Mouse (Mus musculus): ENCODE results near the gene Hoxd1. TPM values are rescaled to one million over a fixed set of nuclear protein-coding genes. Genes with fewer than 3 reads are reported as not detected.

Hoxd1 gene
- total RNA-seq, 1 experiment: 0.36 TPM

DNA sequence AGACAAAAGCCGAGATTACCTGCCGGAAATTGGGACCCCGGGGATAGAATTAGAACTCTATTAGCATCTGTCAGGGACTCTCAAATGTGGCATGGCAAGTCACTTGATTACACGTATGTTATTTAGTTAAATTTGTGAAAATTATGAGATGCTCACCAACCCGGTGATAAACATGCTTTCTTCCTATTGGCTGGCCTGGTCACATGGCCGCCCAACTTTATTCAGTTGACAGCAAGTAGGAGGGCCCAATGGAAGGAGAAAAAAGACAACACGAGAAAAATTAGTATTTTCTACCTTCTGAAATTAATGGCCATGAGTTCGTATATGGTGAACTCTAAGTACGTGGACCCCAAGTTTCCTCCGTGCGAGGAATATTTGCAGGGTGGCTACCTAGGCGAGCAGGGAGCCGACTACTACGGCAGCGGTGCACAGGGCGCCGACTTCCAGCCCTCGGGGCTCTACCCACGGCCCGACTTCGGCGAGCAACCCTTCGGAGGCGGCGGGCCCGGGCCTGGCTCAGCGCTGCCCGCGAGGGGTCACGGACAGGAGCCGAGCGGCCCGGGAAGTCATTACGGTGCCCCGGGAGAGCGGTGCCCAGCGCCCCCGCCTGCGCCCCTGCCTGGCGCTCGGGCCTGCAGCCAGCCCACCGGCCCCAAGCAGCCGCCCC is 35.7 kb upstream of the Hoxd1 start:
- H3K9ac ChIP-seq (ENCODE audit: insufficient read depth, low read depth, low read length, poor library complexity, severe bottlenecking): no peak overlapping the region
- in situ Hi-C loops (cut with MboI; ENCODE audit: low sequenced_read_pairs in 2 of 2, unreplicated experiment in 2 of 2): no loop called here
- no peaks in the 10 kb centered on the region for H3K36me3 ChIP-seq (ENCODE audit: control insufficient read depth, insufficient read depth, low read length, poor library complexity, severe bottlenecking)
- no peak for DNase-seq (ENCODE audit: low read depth, low spot score)
- no peak for TF ChIP-seq CHD2 (IDR thresholded peaks at IDR 0.05; ENCODE audit: low read depth, low read length)
- no peak for TF ChIP-seq MAFK (IDR thresholded peaks at IDR 0.05; ENCODE audit: insufficient read depth, low read depth, low read length)
- no peak for TF ChIP-seq ZC3H11A (IDR thresholded peaks at IDR 0.05; ENCODE audit: borderline replicate concordance, low read depth, low read length)
- no peak for TF ChIP-seq ZNF384 (IDR thresholded peaks at IDR 0.05; ENCODE audit: low read depth, low read length)
- TF ChIP-seq HCFC1 (IDR thresholded peaks at IDR 0.05; ENCODE audit: borderline replicate concordance, insufficient read depth, low read length): no peak
- H3K4me3 ChIP-seq (ENCODE audit: insufficient read depth in 1 of 2, low read depth in 1 of 2, low read length in 2 of 2, poor library complexity in 1 of 2, severe bottlenecking in 1 of 2): peak overlapping the region; percentile 42 to 60
- no peak overlapping the region for H3K27ac ChIP-seq (ENCODE audit: insufficient read depth, low read depth, low read length, poor library complexity, severe bottlenecking)
- no peaks in the 10 kb centered on the region for H3K9me3 ChIP-seq (ENCODE audit: control insufficient read depth, insufficient read depth, low read depth, low read length)
- H3K4me1 ChIP-seq (ENCODE audit: control insufficient read depth in 2 of 2, insufficient read depth in 2 of 2, low read length in 2 of 2, poor library complexity in 1 of 2): peaks cover 0 to 4% of the 10 kb centered on the region in 2 experiments; a peak in 1 of 4 replicates

DNA sequence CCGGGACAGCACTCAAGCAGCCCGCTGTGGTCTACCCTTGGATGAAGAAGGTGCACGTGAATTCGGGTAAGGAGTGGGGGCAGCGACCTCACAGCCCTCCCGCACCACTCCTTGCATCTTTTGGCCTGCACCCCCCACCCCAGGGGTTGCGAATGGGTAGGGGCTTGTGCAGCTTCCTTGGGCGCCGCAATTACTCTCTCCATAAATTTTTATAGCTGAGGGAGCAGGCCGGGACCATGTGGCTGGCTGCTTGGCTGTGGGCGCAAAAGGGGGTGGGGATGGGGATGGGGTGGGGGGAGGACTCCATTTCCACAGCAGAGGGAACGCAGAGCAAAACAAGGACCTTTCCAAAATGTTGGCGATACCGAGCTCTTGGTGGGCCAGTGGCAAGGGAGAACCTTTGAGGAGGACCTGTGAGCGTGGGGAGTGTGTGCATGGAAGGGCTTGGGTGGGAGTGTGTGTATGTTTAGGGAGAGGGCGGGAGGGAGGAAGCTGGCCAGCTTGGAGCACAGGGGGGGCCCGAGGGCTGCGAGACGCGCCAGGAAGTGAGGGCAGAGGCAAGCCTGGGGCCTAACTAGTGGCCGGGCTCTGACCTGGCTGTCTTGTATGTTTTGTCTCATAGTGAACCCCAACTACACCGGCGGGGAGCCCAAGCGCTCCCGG is 35.0 kb upstream of the Hoxd1 start:
- no peak for DNase-seq (ENCODE audit: low read depth, low spot score)
- H3K27ac ChIP-seq (ENCODE audit: insufficient read depth, low read depth, low read length, poor library complexity, severe bottlenecking): no peak overlapping the region
- in situ Hi-C loops (cut with MboI; ENCODE audit: low sequenced_read_pairs in 2 of 2, unreplicated experiment in 2 of 2): no loop called here
- no peaks in the 10 kb centered on the region for H3K36me3 ChIP-seq (ENCODE audit: control insufficient read depth, insufficient read depth, low read length, poor library complexity, severe bottlenecking)
- no peak overlapping the region for H3K9ac ChIP-seq (ENCODE audit: insufficient read depth, low read depth, low read length, poor library complexity, severe bottlenecking)
- TF ChIP-seq ZNF384 (IDR thresholded peaks at IDR 0.05; ENCODE audit: low read depth, low read length) (no peak), ZC3H11A (IDR thresholded peaks at IDR 0.05; ENCODE audit: borderline replicate concordance, low read depth, low read length) (no peak), HCFC1 (IDR thresholded peaks at IDR 0.05; ENCODE audit: borderline replicate concordance, insufficient read depth, low read length) (no peak), MAFK (IDR thresholded peaks at IDR 0.05; ENCODE audit: insufficient read depth, low read depth, low read length) (no peak), CHD2 (IDR thresholded peaks at IDR 0.05; ENCODE audit: low read depth, low read length) (no peak)
- peaks cover 0 to 4% of the 10 kb centered on the region in 2 experiments; a peak in 1 of 4 replicates for H3K4me1 ChIP-seq (ENCODE audit: control insufficient read depth in 2 of 2, insufficient read depth in 2 of 2, low read length in 2 of 2, poor library complexity in 1 of 2)
- H3K9me3 ChIP-seq (ENCODE audit: control insufficient read depth, insufficient read depth, low read depth, low read length): no peaks in the 10 kb centered on the region
- peak overlapping the region; percentile 42 to 60 for H3K4me3 ChIP-seq (ENCODE audit: insufficient read depth in 1 of 2, low read depth in 1 of 2, low read length in 2 of 2, poor library complexity in 1 of 2, severe bottlenecking in 1 of 2)

DNA sequence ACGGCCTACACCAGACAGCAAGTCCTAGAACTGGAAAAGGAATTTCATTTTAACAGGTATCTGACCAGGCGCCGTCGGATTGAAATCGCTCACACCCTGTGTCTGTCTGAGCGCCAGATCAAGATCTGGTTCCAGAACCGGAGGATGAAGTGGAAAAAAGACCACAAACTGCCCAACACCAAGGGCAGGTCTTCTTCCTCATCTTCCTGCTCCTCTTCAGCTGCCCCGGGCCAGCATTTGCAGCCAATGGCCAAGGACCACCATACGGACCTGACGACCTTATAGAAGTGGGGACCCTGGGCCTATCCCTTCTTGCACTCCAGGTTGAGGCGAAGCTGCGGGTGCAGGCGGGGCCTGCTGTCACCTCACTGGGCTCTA is 34.5 kb upstream of the Hoxd1 start:
- Histone ChIP-seq H3K36me3 (ENCODE audit: control insufficient read depth, insufficient read depth, low read length, poor library complexity, severe bottlenecking) (no peaks in the 10 kb centered on the region), H3K9me3 (ENCODE audit: control insufficient read depth, insufficient read depth, low read depth, low read length) (no peaks in the 10 kb centered on the region), H3K9ac (ENCODE audit: insufficient read depth, low read depth, low read length, poor library complexity, severe bottlenecking) (no peak overlapping the region), H3K27ac (ENCODE audit: insufficient read depth, low read depth, low read length, poor library complexity, severe bottlenecking) (no peak overlapping the region), H3K4me1 (ENCODE audit: control insufficient read depth in 2 of 2, insufficient read depth in 2 of 2, low read length in 2 of 2, poor library complexity in 1 of 2) (peaks cover 0 to 3% of the 10 kb centered on the region in 2 experiments; a peak in 1 of 4 replicates), H3K4me3 (ENCODE audit: insufficient read depth in 1 of 2, low read depth in 1 of 2, low read length in 2 of 2, poor library complexity in 1 of 2, severe bottlenecking in 1 of 2) (peak overlapping the region in 1 of 2 experiments; percentile 5; a peak in 1 of 4 replicates)
- DNase-seq (ENCODE audit: low read depth, low spot score): no peak
- no peak for TF ChIP-seq ZC3H11A (IDR thresholded peaks at IDR 0.05; ENCODE audit: borderline replicate concordance, low read depth, low read length)
- no peak for TF ChIP-seq HCFC1 (IDR thresholded peaks at IDR 0.05; ENCODE audit: borderline replicate concordance, insufficient read depth, low read length)
- no peak for TF ChIP-seq ZNF384 (IDR thresholded peaks at IDR 0.05; ENCODE audit: low read depth, low read length)
- no peak for TF ChIP-seq CHD2 (IDR thresholded peaks at IDR 0.05; ENCODE audit: low read depth, low read length)
- TF ChIP-seq MAFK (IDR thresholded peaks at IDR 0.05; ENCODE audit: insufficient read depth, low read depth, low read length): no peak
- in situ Hi-C loops (cut with MboI; ENCODE audit: low sequenced_read_pairs in 2 of 2, unreplicated experiment in 2 of 2): no loop called here

DNA sequence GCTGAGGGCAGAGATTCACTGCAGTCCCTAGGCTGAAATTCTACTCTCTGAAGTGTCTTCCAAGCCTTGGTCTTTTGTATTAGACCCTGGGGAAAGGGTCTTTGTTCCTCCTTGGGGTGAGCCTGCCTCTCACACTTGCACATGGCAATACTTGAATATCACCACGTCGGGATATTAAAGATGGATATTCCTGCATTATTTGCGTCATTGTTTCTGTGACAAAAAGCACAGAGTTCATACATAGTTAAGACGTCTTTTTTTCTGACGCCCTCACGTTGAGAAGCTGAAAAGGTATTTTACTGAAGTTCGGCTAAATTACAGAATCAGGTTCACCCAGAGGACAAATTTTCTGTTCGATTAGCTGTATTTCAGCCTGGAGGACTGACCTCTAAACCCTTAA is 32.4 kb upstream of the Hoxd1 start:
- in situ Hi-C loops (cut with MboI; ENCODE audit: low sequenced_read_pairs in 2 of 2, unreplicated experiment in 2 of 2): no loop called here
- H3K4me3 ChIP-seq (ENCODE audit: insufficient read depth in 1 of 2, low read depth in 1 of 2, low read length in 2 of 2, poor library complexity in 1 of 2, severe bottlenecking in 1 of 2): no peak overlapping the region
- H3K4me1 ChIP-seq (ENCODE audit: control insufficient read depth in 2 of 2, insufficient read depth in 2 of 2, low read length in 2 of 2, poor library complexity in 1 of 2): no peaks in the 10 kb centered on the region; a peak in 1 of 4 replicates
- H3K36me3 ChIP-seq (ENCODE audit: control insufficient read depth, insufficient read depth, low read length, poor library complexity, severe bottlenecking): no peaks in the 10 kb centered on the region
- no peak for DNase-seq (ENCODE audit: low read depth, low spot score)
- H3K27ac ChIP-seq (ENCODE audit: insufficient read depth, low read depth, low read length, poor library complexity, severe bottlenecking): no peak overlapping the region
- TF ChIP-seq HCFC1 (IDR thresholded peaks at IDR 0.05; ENCODE audit: borderline replicate concordance, insufficient read depth, low read length) (no peak), ZC3H11A (IDR thresholded peaks at IDR 0.05; ENCODE audit: borderline replicate concordance, low read depth, low read length) (no peak), ZNF384 (IDR thresholded peaks at IDR 0.05; ENCODE audit: low read depth, low read length) (no peak), MAFK (IDR thresholded peaks at IDR 0.05; ENCODE audit: insufficient read depth, low read depth, low read length) (no peak), CHD2 (IDR thresholded peaks at IDR 0.05; ENCODE audit: low read depth, low read length) (no peak)
- no peaks in the 10 kb centered on the region for H3K9me3 ChIP-seq (ENCODE audit: control insufficient read depth, insufficient read depth, low read depth, low read length)
- H3K9ac ChIP-seq (ENCODE audit: insufficient read depth, low read depth, low read length, poor library complexity, severe bottlenecking): no peak overlapping the region

Measured in ES-E14 (cell line).